Mouse (Mus musculus) cerebellum, adult 9-11 months (tissue): ENCODE results near the gene Ubc.
A peak's percentile ranks its signal among the peaks of the same experiment; 100 is the strongest.

Experiments
- DNase-seq: peaks from one replicate; pipeline ENCODE4 v3.0.0; 2022

Gene Ubc

GRCm38 (mm10) chr5:125381954-125382672 is 7.9 kb downstream of the Ubc start:
- DNase-seq = no peak

GRCm38 (mm10) chr5:125378919-125379318 is 11.1 kb downstream of the Ubc start:
- no peak for DNase-seq

- no peak for DNase-seq
Measured at GRCm38 (mm10) chr5:125377214-125377613, 12.8 kb downstream of the Ubc start.

GRCm38 (mm10) chr5:125375871-125376270 is 14.1 kb downstream of the Ubc start:
- no peak for DNase-seq

- no peak for DNase-seq
Measured at GRCm38 (mm10) chr5:125372027-125372426, 18.0 kb downstream of the Ubc start.

DNA sequence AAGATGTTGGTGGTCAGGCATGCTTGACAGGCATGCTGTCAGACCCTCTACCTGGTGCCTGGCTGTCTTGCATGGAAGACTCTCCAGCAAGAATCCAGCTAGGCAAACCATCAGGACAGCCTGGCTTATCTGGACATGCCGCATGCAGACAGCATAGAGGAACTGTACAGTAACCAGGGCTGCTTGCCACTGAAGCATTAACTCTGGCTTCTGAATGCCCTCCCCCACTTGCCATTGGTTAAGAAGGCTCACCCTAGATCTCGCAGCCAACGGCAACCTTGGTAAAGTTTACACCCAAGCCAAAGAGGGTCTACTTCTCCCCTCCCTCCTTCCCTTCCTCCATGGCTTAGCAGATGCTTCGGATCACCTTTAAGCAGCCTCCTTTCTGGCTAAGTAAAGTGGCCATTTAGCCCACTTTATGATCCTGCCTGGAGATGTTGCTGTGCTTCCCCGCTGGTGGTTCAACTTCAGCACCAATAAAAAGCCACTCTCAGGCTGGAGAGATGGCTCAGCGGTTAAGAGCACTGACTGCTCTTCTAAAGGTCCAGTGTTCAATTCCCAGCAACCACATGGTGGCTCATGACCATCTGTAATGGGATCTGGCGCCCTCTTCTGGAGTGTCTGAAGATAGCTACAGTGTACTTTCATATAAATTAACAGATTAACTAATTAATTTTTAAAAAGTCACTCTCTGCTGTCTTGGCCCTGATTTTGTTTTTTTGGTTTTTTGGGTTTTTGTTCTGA is 18.9 kb downstream of the Ubc start:
- DNase-seq = no peak

- peak; percentile 63 for DNase-seq
Measured at GRCm38 (mm10) chr5:125368568-125368967, 21.4 kb downstream of the Ubc start.

DNA sequence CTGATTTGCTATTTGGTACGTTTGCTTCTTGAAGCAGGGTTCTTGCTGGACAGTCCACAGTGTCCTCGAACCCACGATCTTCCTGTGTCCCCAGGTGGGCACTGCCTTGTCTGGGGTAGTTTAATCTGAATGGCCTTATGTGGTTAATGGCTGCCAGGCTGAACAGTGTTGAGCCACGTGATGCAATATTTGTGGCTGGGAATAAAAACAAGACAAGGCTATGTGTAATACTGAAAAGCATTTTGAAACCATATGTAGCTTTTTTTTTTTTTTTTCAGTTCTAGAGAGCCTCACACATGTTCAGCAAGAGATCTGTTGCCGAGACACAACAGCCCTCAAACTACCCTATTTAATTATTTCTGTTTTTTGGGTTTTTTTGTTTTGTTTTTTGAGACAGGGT is 21.8 kb downstream of the Ubc start:
- DNase-seq = no peak

GRCm38 (mm10) chr5:125364851-125365429 is 25.1 kb downstream of the Ubc start:
- DNase-seq = no peak

GRCm38 (mm10) chr5:125363894-125364293 is 26.1 kb downstream of the Ubc start:
- DNase-seq = no peak

- DNase-seq = no peak
Measured at GRCm38 (mm10) chr5:125360981-125361510, 29.0 kb downstream of the Ubc start.

DNA sequence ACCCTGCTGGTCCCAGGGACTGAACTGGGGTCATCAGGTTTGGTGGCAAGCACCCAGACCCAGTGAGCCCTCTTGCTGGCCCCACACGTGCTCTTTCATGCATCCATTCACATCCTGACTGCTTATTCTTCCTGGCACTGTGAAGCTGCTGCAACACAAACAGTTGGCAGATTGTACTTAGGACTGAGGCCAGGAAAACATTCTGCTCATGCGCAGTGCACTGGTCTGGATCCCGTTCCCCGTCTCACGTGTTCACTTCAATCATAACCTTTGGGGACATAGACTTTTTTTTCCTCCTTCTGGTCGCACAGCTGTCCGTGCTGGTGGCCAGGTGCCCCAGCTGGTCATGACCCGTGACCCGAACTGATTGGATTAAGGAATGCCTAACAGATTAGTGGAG is 29.4 kb downstream of the Ubc start:
- DNase-seq = no peak

- no peak for DNase-seq
Measured at GRCm38 (mm10) chr5:125358270-125358608, 31.8 kb downstream of the Ubc start.

DNA sequence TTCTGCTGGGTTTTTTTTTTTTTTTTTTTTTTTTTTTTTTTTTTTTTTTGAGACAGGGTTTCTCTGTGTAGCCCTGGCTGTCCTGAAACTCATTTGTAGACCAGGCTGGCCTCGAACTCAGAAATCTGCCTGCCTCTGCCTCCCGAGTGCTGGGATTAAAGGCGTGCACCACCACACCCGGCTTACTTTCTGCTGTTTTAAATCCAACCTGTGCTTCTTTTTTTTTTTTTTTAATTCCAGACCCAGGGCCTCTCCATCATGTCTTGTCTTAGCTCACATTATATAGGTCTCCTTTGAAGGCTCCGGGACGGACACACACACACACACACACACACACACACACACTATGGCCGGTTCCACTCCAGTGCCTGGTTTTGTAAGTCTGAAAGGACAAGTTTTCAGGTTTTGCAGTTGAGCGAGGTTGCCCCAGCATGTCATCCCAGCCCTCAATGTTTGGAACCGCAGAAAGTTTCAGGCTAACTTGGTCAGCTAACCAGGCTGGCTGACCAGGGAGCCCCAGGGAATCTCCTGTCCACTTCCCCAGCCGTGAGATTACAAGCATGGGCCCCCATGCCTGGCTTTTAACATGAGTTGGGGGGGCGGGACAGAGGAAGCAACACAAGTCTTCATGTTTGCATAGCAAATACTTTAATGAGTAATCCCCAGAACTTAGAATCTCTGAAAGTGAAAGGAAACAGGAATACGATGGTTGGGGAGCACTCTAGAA is 32.3 kb downstream of the Ubc start:
- DNase-seq = no peak

- no peak for DNase-seq
Measured at GRCm38 (mm10) chr5:125355650-125356049, 34.4 kb downstream of the Ubc start.

DNA sequence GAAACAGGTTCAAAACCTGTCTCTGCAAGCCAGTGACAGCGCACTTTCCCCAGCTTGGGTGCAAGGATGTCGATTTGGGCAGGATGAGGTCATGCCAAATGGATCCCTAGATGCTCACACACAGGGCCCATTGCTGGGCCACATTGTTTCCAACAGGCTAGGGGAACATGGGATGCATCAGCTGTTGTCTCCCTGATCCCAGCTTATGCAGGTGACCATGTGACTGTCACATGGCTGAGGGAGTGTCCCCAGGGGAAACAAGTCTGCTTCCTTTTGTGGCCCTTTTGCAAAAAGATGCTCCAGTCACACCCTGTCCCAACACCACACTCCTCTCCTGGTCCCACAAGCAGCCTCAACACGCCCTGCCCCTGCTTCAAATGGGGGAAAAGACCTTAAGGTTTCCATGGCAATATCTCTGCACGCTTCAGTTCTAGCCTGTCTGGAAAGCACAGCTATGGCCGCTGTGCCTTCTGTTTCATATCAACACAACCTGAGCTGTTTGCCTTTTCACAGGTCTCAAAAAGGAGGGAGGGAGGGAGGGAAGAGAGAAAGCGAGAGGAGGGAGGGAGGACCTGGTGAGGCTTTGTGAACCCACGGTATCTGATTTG is 35.0 kb downstream of the Ubc start:
- no peak for DNase-seq

DNA sequence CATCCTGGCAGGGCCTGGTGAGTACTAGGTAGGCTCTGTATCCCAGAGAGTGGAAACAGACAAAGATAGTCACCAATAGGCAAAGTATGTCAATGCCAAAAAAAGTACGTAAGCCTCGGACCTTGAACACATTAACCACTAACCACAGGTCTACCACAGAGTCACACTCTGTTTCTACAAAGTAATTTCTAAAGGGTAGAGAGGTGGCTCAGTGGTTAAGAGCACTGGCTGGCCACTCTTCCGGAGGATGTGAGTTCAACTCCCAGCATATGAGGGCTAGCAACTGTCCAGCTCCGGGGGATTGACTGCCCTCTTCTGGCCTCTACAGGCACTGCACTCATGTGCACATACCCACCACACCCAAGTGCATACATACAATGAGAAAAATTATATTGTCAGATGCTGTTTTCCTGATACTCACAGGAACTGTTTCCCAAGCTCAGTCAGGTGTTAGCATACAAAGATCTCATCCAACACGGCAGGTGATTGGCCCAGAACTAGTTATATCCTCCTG is 37.2 kb downstream of the Ubc start:
- no peak for DNase-seq

DNA sequence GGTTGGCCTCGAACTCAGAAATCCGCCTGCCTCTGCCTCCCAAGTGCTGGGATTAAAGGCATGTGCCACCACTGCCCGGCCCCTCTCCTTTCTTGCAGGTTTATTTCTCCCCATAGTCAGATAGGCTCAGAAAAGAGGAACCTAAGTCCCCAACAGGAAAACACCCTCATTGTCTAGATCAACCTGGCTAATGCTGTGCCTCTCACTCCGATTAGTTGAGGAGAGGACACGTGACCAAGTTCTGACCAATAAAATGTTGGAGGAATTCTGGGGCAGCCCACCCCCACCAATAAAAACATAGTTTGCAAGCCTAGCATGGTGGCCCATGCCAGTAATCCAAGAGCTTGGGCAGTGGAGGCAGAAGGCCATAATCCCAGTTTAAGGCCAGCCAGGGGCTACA is 38.1 kb downstream of the Ubc start:
- no peak for DNase-seq

GRCm38 (mm10) chr5:125351057-125351456 is 38.9 kb downstream of the Ubc start:
- DNase-seq = no peak

GRCm38 (mm10) chr5:125349391-125349790 is 40.6 kb downstream of the Ubc start:
- DNase-seq = no peak

- DNase-seq = no peak
Measured at GRCm38 (mm10) chr5:125348487-125348886, 41.5 kb downstream of the Ubc start.

- no peak for DNase-seq
Measured at GRCm38 (mm10) chr5:125348067-125348466, 41.9 kb downstream of the Ubc start.

DNA sequence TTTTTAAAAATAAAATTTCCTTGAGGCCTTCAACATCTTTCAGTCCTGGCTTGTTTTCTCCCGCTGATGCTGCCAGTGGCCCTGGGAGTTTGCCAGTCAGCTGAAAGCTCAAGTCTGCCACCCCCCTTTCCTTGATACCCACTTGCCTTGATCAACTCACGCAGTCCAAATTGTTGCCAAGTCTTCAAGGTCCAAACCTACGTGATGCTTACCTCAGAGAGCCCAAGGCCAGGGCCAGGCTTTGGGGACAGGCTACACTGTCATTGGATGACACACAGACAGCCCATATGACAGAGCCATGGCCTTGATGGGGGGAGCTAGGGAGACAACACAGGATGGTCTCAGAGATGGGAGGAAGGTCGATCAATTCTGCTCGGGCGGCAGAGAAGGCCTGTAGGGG is 45.7 kb downstream of the Ubc start:
- no peak for DNase-seq
